Mouse (Mus musculus) thymus, postnatal 14 days (tissue): Measurements from ENCODE around the gene Edil3.

ENCODE experiments used
- DNase-seq: peaks from one replicate; pipeline ENCODE4 v3.0.0; 2021

Gene Edil3

GRCm38 (mm10) chr13:89286696-89287305 is 465.5 kb downstream of the Edil3 start:
- DNase-seq = no peak

- no peak for DNase-seq
Measured at GRCm38 (mm10) chr13:89288201-89288600, 466.9 kb downstream of the Edil3 start.

GRCm38 (mm10) chr13:89321155-89321554 is 499.9 kb downstream of the Edil3 start:
- no peak for DNase-seq

- DNase-seq = no peak
Measured at GRCm38 (mm10) chr13:89324282-89324681, 503.0 kb downstream of the Edil3 start.

- no peak for DNase-seq
Measured at GRCm38 (mm10) chr13:89334494-89334893, 513.2 kb downstream of the Edil3 start.

GRCm38 (mm10) chr13:89335908-89336579 is 514.8 kb downstream of the Edil3 start:
- no peak for DNase-seq

- no peak for DNase-seq
Measured at GRCm38 (mm10) chr13:89339055-89339454, 517.8 kb downstream of the Edil3 start.

GRCm38 (mm10) chr13:89339776-89340175 is 518.5 kb downstream of the Edil3 start:
- no peak for DNase-seq

GRCm38 (mm10) chr13:89355234-89355633 is 534.0 kb downstream of the Edil3 start:
- no peak for DNase-seq

- DNase-seq = no peak
Measured at GRCm38 (mm10) chr13:89358407-89358806, 537.1 kb downstream of the Edil3 start.

GRCm38 (mm10) chr13:89362274-89362673 is 541.0 kb downstream of the Edil3 start:
- DNase-seq = no peak

GRCm38 (mm10) chr13:89371253-89371652 is 550.0 kb downstream of the Edil3 start:
- DNase-seq = no peak

- no peak for DNase-seq
Measured at GRCm38 (mm10) chr13:89371656-89372240, 550.5 kb downstream of the Edil3 start.
